Mouse (Mus musculus): Measurements from ENCODE around the gene Hmg20b. TPM values are rescaled to one million over a fixed set of nuclear protein-coding genes. Genes with fewer than 3 reads are reported as not detected.

The Hmg20b gene
- polyA plus RNA-seq, 1 experiment from 2014 or later = 31.7 TPM

DNA sequence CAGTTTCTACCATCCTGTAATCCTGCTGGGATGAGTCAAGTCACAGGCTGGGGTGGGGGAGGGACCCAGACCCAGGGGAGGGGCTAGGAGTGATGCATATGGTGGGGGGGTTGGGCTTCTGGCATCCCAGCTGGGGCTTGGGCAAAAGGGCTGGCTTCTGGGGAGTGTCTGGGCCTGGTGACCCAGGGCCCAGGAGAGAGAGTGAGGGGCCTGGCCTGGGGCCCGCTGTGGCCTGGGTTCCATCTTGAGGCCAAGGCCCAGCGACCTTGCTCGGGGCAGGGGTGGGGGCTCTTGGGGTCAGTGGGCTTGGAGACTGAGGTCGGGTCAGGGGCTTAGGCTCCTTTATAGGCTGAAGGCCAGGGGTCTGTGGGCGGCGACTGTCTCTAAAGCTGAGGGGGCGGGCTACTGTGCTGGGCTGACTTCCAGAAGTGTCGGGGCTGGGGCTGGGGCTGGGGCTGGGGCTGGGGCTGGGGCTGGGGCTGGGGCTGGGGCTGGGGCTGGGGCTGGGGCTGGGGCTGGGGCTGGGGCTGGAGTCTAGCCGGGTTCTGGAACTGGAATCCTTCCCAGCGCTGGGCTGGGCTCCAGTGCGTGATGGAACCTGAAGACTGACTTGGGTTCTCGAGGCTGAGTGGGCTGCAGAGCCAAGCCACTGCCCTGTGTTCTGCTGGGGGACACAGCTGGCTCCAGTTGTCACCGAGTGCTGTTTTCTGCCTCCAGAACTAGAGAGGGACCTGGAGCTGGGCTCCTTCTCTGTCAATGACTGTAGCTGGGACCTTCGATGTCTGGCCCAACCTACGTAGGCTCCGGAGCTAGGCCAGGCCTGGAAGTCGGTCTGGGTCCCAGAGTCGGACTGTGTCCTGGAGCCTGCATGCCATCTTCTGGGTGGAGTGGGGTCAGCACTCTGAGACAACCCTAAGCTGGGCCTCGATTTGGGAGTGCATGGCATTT is 14.6 kb downstream of the Hmg20b start:
- Histone ChIP-seq H3K36me3 (ENCODE audit: control insufficient read depth, insufficient read depth, low read length) (no peaks in the 10 kb centered on the region), H3K27ac (ENCODE audit: low read depth, low read length) (0 out of 2 replicates have a peak overlapping the region, but pooled peaks have one; percentile 17), H3K9me3 (ENCODE audit: control insufficient read depth, low read length) (no peaks in the 10 kb centered on the region), H3K4me3 (ENCODE audit: low read length) (no peak overlapping the region), H3K9ac (ENCODE audit: low read depth, low read length) (no peak overlapping the region), H3K27me3 (replicated peaks; ENCODE audit: control insufficient read depth, insufficient read depth, low read length) (peaks cover 12% of the 10 kb centered on the region), H3K4me2 (ENCODE audit: low read length) (no peak overlapping the region), H3K4me1 (ENCODE audit: control insufficient read depth, insufficient read depth, low read depth, low read length) (no peaks in the 10 kb centered on the region; the same call in 1 of the 2 replicates)
- 35% methylated on average over 17 of the region's 19 CpGs for WGBS
- 0 out of 2 replicates have a peak, but pooled peaks have one; percentile 37 for ATAC-seq

DNA sequence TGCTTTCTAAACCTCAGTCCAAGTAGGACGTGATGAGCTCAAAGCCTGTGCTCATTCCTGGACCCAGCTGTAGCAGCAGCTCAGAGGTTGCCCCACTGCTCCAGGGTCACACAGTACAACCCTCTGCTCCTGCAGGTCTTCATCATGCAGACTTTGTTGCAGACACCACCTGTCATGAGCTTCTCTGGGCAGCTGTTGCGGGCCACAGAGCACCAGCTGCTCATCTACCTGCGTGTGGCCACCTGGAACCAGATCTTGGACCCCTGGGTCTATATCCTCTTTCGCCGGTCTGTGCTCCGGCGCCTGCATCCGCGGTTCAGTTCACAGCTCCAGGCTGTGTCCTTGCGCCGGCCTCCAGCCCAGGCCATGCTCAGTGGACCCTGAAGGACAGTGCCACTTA is 16.0 kb downstream of the Hmg20b start:
- H3K36me3 ChIP-seq (ENCODE audit: control insufficient read depth, insufficient read depth, low read length) = no peaks in the 10 kb centered on the region
- whole genome bisulfite sequencing = 58% methylated on average over 11 of the region's 11 CpGs
- H3K4me3 ChIP-seq (ENCODE audit: low read length) = no peak overlapping the region
- H3K27ac ChIP-seq (ENCODE audit: low read depth, low read length) = no peak overlapping the region
- no peak for ATAC-seq
- no peak overlapping the region for H3K4me2 ChIP-seq (ENCODE audit: low read length)
- H3K9me3 ChIP-seq (ENCODE audit: control insufficient read depth, low read length) = no peaks in the 10 kb centered on the region
- no peaks in the 10 kb centered on the region; the same call in 1 of the 2 replicates for H3K4me1 ChIP-seq (ENCODE audit: control insufficient read depth, insufficient read depth, low read depth, low read length)
- peaks cover 10% of the 10 kb centered on the region for H3K27me3 ChIP-seq (replicated peaks; ENCODE audit: control insufficient read depth, insufficient read depth, low read length)
- no peak overlapping the region for H3K9ac ChIP-seq (ENCODE audit: low read depth, low read length)

DNA sequence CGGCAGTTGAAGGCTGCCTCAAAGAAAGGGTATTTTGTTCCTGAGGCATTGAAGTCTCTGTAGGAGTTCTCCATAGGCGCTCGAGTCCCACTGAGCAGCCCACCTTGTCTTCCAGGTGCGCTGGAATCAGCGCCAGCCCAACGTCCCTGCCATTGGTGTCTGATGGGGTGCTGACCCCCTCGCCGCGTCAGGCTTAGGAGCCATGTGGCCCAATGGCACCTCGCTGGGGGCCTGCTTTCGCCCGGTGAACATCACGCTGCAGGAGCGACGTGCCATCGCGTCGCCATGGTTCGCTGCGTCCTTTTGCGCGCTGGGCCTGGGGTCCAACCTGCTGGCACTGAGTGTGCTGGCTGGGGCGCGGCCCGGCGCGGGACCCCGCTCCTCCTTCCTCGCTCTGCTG is 18.0 kb downstream of the Hmg20b start:
- Histone ChIP-seq H3K9me3 (ENCODE audit: control insufficient read depth, low read length) (no peaks in the 10 kb centered on the region), H3K4me1 (ENCODE audit: control insufficient read depth, insufficient read depth, low read depth, low read length) (no peaks in the 10 kb centered on the region; the same call in 1 of the 2 replicates), H3K4me2 (ENCODE audit: low read length) (0 out of 2 replicates have a peak overlapping the region, but pooled peaks have one; percentile 7), H3K4me3 (ENCODE audit: low read length) (no peak overlapping the region; the same call in 1 of the 2 replicates), H3K9ac (ENCODE audit: low read depth, low read length) (no peak overlapping the region), H3K27me3 (replicated peaks; ENCODE audit: control insufficient read depth, insufficient read depth, low read length) (peaks cover 10% of the 10 kb centered on the region), H3K36me3 (ENCODE audit: control insufficient read depth, insufficient read depth, low read length) (no peaks in the 10 kb centered on the region), H3K27ac (ENCODE audit: low read depth, low read length) (no peak overlapping the region)
- 14% methylated on average over 29 of the region's 29 CpGs for WGBS
- no peak for ATAC-seq

DNA sequence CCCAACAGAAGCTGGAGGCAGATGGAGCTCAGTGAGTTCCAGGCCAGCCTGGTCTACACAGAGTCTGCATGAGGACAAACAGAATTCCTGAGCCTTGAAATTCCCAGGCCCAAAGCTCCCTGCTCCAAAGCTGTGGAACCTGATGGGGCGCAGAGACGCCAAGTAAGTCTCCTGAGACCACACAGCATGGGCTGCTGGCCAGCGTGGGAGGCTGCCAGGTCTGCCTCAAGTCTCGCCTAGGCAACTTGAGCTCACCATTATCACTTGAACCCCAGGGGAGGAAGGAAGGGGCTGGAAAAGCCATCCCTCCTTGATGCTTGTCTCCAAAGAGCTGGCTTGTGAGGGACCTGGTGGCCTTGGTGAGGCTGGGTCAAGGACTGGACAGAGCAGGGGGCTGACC is 20.3 kb downstream of the Hmg20b start:
- Histone ChIP-seq H3K4me1 (ENCODE audit: control insufficient read depth, insufficient read depth, low read depth, low read length) (no peaks in the 10 kb centered on the region; the same call in 1 of the 2 replicates), H3K36me3 (ENCODE audit: control insufficient read depth, insufficient read depth, low read length) (peaks cover 19% of the 10 kb centered on the region), H3K9ac (ENCODE audit: low read depth, low read length) (no peak overlapping the region), H3K4me2 (ENCODE audit: low read length) (no peak overlapping the region), H3K27ac (ENCODE audit: low read depth, low read length) (no peak overlapping the region), H3K9me3 (ENCODE audit: control insufficient read depth, low read length) (no peaks in the 10 kb centered on the region), H3K4me3 (ENCODE audit: low read length) (no peak overlapping the region), H3K27me3 (replicated peaks; ENCODE audit: control insufficient read depth, insufficient read depth, low read length) (peaks cover 10% of the 10 kb centered on the region)
- no peak for ATAC-seq
- 52% methylated on average over 4 of the region's 4 CpGs for WGBS

DNA sequence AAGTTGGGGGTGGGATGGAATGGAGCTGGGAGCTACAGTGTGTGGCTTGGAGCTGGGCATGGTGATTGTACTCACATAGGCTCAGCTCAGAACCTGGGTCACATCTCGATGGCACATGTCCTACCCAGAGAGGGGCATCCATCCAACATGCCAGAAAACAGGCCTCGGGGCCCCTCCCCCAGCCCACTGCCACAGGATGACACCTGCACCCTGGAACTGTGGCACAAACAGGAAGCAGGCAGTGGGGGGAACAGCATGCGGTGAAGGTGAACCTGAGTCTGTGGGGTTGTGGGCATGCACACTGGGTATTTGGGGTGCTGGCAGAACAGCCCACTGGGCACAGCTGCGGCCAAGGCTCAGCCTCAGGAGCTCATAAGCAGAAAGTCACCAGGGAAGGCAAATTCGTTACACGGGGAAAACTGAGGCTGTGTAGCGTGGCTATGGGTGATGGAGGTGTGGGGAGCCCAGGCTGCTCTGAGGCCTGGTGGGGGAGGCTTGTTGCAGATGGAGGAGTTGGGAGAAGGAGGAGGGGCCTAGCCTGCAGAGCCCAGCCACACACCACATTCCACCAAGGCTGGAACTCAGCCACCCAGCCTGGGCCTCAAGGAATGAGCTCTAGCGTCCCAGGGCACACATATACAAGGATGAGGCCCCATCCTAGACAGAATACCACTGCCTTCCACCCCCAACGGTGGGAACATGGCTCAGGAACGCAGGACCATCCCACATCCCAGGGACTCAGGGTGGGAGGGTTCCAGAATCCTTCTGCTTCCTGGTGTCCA is 20.9 kb downstream of the Hmg20b start:
- Histone ChIP-seq H3K27me3 (replicated peaks; ENCODE audit: control insufficient read depth, insufficient read depth, low read length) (peaks cover 10% of the 10 kb centered on the region), H3K4me3 (ENCODE audit: low read length) (no peak overlapping the region), H3K4me1 (ENCODE audit: control insufficient read depth, insufficient read depth, low read depth, low read length) (no peaks in the 10 kb centered on the region), H3K9me3 (ENCODE audit: control insufficient read depth, low read length) (no peaks in the 10 kb centered on the region), H3K9ac (ENCODE audit: low read depth, low read length) (peak overlapping the region; percentile 22; the same call in 1 of the 2 replicates), H3K27ac (ENCODE audit: low read depth, low read length) (no peak overlapping the region), H3K36me3 (ENCODE audit: control insufficient read depth, insufficient read depth, low read length) (peaks cover 25% of the 10 kb centered on the region), H3K4me2 (ENCODE audit: low read length) (no peak overlapping the region)
- no peak for ATAC-seq
- WGBS = 74% methylated on average over 10 of the region's 10 CpGs

DNA sequence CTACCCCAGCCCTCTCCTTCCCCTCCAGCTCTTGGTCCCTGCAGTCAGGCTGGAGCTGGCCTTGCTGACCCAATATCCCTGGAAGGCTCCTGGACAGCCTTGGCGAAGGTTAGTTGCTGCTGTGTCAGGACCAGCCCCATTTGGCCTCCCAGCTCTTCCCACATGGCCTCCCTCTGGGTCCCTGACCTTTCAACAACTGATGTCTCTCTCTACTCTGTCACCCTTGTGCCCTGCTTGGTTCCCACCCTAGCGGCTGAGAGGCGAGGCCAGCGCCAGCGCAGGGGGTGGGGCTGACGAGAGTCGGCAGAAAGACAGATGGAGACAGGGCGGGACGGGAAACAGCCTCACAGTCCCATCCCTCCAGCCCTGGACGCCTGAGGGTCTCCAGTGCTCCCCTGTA is 21.9 kb downstream of the Hmg20b start, which contains the start of gene Tbxa2r:
Gene Tbxa2r, plus strand, starts transcription at position 346 of the 400 bp plus-strand sequence.
- Histone ChIP-seq H3K4me2 (ENCODE audit: low read length) (no peak within 1 kb of the TSS; the same call in 1 of the 2 replicates), H3K27ac (ENCODE audit: low read depth, low read length) (0 out of 2 replicates have a peak within 1 kb of the TSS, but pooled peaks have one; percentile 3), H3K36me3 (ENCODE audit: control insufficient read depth, insufficient read depth, low read length) (peaks cover 35% of the 10 kb centered on the region), H3K9ac (ENCODE audit: low read depth, low read length) (peak within 1 kb of the TSS; percentile 22), H3K4me1 (ENCODE audit: control insufficient read depth, insufficient read depth, low read depth, low read length) (no peaks in the 10 kb centered on the region), H3K27me3 (replicated peaks; ENCODE audit: control insufficient read depth, insufficient read depth, low read length) (peaks cover 10% of the 10 kb centered on the region), H3K9me3 (ENCODE audit: control insufficient read depth, low read length) (no peaks in the 10 kb centered on the region), H3K4me3 (ENCODE audit: low read length) (no peak within 1 kb of the TSS)
- no peak for ATAC-seq
- 14% methylated on average over 9 of the region's 10 CpGs for WGBS

DNA sequence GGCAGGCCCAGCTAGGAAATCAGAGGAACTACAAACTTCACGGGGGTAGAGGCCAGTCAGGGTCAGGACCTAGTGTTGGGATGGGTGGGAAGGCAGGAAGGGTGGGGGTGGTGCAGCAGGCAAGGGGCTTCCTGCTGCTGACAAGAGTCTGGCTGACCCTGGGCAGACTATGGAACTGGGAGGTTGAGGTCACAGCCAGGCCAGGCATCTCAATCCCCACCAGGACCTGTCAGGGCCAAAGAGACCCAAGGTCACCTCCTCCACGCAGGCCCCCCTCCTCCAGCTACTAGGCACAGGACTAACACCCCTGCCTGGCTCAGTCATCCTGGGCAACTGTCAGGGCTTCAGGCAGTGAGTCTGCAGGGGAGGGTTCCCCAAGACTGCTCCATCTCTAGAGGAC is 22.3 kb downstream of the Hmg20b start:
- H3K9ac ChIP-seq (ENCODE audit: low read depth, low read length) = no peak overlapping the region
- WGBS = 61% methylated on average over 2 of the region's 2 CpGs

DNA sequence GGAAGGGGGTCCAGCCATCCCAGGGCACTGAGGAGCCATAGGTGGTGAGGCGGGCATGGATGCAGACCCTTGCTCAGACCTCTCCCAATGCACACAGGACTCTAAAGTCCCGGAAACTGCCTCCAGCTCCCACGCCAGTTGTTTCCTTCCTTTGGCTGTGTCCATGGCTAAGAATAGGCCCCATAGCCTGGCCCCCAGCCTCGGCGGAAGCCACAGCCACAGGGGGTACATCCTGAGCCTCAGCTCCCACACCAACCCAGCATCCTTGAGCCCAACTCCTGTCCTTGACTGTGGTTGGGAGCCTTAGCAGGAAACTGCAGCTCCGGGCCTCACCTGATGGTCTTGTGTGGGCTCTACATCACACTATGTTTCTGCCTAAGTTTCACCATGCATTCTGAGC is 23.4 kb downstream of the Hmg20b start:
- WGBS = 72% methylated on average over 6 of the region's 6 CpGs
- Histone ChIP-seq H3K9me3 (ENCODE audit: control insufficient read depth, low read length) (no peaks in the 10 kb centered on the region), H3K27me3 (replicated peaks; ENCODE audit: control insufficient read depth, insufficient read depth, low read length) (no peaks in the 10 kb centered on the region), H3K4me1 (ENCODE audit: control insufficient read depth, insufficient read depth, low read depth, low read length) (peaks cover 7% of the 10 kb centered on the region), H3K27ac (ENCODE audit: low read depth, low read length) (0 out of 2 replicates have a peak overlapping the region, but pooled peaks have one; percentile 29), H3K9ac (ENCODE audit: low read depth, low read length) (no peak overlapping the region), H3K4me3 (ENCODE audit: low read length) (no peak overlapping the region), H3K4me2 (ENCODE audit: low read length) (no peak overlapping the region), H3K36me3 (ENCODE audit: control insufficient read depth, insufficient read depth, low read length) (peaks cover 45% of the 10 kb centered on the region)
- no peak; the same call in 1 of the 2 replicates for ATAC-seq

More for the DNA sequence above, 22.3 kb downstream of the Hmg20b start:
- no peaks in the 10 kb centered on the region for H3K4me1 ChIP-seq (ENCODE audit: control insufficient read depth, insufficient read depth, low read depth, low read length)
- H3K4me3 ChIP-seq (ENCODE audit: low read length) = no peak overlapping the region
- H3K27me3 ChIP-seq (replicated peaks; ENCODE audit: control insufficient read depth, insufficient read depth, low read length) = peaks cover 9% of the 10 kb centered on the region
- H3K27ac ChIP-seq (ENCODE audit: low read depth, low read length) = no peak overlapping the region
- no peaks in the 10 kb centered on the region for H3K9me3 ChIP-seq (ENCODE audit: control insufficient read depth, low read length)
- no peak overlapping the region for H3K4me2 ChIP-seq (ENCODE audit: low read length)
- peaks cover 40% of the 10 kb centered on the region for H3K36me3 ChIP-seq (ENCODE audit: control insufficient read depth, insufficient read depth, low read length)
- no peak for ATAC-seq

Measured in hindbrain, embryonic 16.5 days (tissue).